Mouse (Mus musculus): ENCODE results near the gene Itprid1. TPM values are rescaled to one million over a fixed set of nuclear protein-coding genes. Genes with fewer than 3 reads are reported as not detected.

The Itprid1 gene
- total RNA-seq, 1 experiment: not detected

DNA sequence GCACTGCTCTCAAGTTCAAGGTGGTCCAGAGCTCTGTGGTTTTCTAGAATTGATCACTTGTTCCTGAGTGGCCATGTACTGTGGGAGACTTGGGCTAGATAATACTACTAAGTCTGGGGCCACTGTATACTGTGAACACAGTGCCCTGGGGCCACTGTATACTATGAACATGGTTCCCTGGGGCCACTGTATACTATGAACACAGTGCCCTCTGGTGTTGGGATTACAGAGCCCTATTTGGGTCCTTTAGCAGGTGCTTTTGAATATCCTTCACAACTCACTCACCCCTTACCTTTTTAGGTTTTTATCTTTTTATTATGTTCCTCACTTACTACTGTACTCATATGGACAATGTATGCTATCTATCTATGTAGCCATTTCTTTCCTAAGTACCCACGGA lies 24.3 kb upstream of the Itprid1 start:
- Histone ChIP-seq H3K36me3 (ENCODE audit: control insufficient read depth, insufficient read depth, low read length, poor library complexity, severe bottlenecking) (no peaks in the 10 kb centered on the region), H3K27ac (ENCODE audit: insufficient read depth, low read depth, low read length, poor library complexity, severe bottlenecking) (no peak overlapping the region), H3K4me1 (ENCODE audit: control insufficient read depth in 2 of 2, insufficient read depth in 2 of 2, low read length in 2 of 2, poor library complexity in 1 of 2) (no peaks in the 10 kb centered on the region), H3K4me3 (ENCODE audit: insufficient read depth in 1 of 2, low read depth in 1 of 2, low read length in 2 of 2, poor library complexity in 1 of 2, severe bottlenecking in 1 of 2) (no peak overlapping the region), H3K9ac (ENCODE audit: insufficient read depth, low read depth, low read length, poor library complexity, severe bottlenecking) (no peak overlapping the region), H3K9me3 (ENCODE audit: control insufficient read depth, insufficient read depth, low read depth, low read length) (no peaks in the 10 kb centered on the region)
- no peak for DNase-seq (ENCODE audit: low read depth, low spot score)
- in situ Hi-C loops (cut with MboI; ENCODE audit: low sequenced_read_pairs in 2 of 2, unreplicated experiment in 2 of 2): no loop called here
- peak; percentile 25; the same call in 1 of the 2 replicates for TF ChIP-seq ZC3H11A (IDR thresholded peaks at IDR 0.05; ENCODE audit: borderline replicate concordance, low read depth, low read length)
- no peak for TF ChIP-seq HCFC1 (IDR thresholded peaks at IDR 0.05; ENCODE audit: borderline replicate concordance, insufficient read depth, low read length)
- no peak for TF ChIP-seq ZNF384 (IDR thresholded peaks at IDR 0.05; ENCODE audit: low read depth, low read length)
- no peak for TF ChIP-seq MAFK (IDR thresholded peaks at IDR 0.05; ENCODE audit: insufficient read depth, low read depth, low read length)
- TF ChIP-seq CHD2 (IDR thresholded peaks at IDR 0.05; ENCODE audit: low read depth, low read length): no peak

DNA sequence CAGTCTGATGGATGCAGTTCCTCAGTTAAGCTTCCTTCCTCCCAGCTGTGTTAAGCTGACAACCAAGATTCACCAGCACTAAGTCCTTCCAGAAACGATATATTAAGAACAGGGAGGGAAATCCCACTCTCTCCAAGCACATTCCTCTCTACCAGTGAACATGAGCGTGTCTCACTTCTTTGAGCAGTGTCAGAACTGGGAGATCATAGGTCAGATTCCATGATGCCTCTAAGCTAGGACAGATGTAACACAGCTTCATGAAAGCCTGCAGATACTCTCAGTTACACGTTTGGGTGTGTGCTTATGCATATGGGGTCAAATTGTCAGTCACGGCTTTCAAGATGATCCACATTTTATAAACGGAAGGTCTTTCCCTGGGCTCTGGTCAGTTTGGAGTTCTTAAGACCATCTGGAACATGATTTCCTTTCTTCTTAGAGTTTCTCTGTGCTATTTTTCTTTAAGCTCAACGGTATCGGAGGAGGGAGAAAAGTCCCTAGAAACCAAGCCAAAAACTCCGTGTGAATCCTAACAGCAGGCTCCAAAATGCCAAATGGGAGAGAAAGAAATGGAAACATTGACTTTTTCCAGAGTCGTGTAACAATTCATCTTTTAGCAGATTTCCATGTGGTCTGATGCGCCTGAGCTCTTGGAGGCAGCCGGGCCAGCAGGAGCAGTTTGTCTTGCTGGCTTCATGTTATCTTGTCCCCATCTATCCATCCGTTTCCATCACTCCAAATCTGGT lies 22.3 kb upstream of the Itprid1 start:
- H3K4me1 ChIP-seq (ENCODE audit: control insufficient read depth in 2 of 2, insufficient read depth in 2 of 2, low read length in 2 of 2, poor library complexity in 1 of 2): no peaks in the 10 kb centered on the region
- H3K36me3 ChIP-seq (ENCODE audit: control insufficient read depth, insufficient read depth, low read length, poor library complexity, severe bottlenecking): no peaks in the 10 kb centered on the region
- H3K27ac ChIP-seq (ENCODE audit: insufficient read depth, low read depth, low read length, poor library complexity, severe bottlenecking): no peak overlapping the region
- H3K9me3 ChIP-seq (ENCODE audit: control insufficient read depth, insufficient read depth, low read depth, low read length): no peaks in the 10 kb centered on the region
- no peak overlapping the region for H3K9ac ChIP-seq (ENCODE audit: insufficient read depth, low read depth, low read length, poor library complexity, severe bottlenecking)
- in situ Hi-C loops (cut with MboI; ENCODE audit: low sequenced_read_pairs in 2 of 2, unreplicated experiment in 2 of 2): no loop called here
- no peak overlapping the region for H3K4me3 ChIP-seq (ENCODE audit: insufficient read depth in 1 of 2, low read depth in 1 of 2, low read length in 2 of 2, poor library complexity in 1 of 2, severe bottlenecking in 1 of 2)
- no peak for DNase-seq (ENCODE audit: low read depth, low spot score)
- no peak for TF ChIP-seq CHD2 (IDR thresholded peaks at IDR 0.05; ENCODE audit: low read depth, low read length)
- TF ChIP-seq HCFC1 (IDR thresholded peaks at IDR 0.05; ENCODE audit: borderline replicate concordance, insufficient read depth, low read length): no peak
- TF ChIP-seq ZNF384 (IDR thresholded peaks at IDR 0.05; ENCODE audit: low read depth, low read length): no peak

DNA sequence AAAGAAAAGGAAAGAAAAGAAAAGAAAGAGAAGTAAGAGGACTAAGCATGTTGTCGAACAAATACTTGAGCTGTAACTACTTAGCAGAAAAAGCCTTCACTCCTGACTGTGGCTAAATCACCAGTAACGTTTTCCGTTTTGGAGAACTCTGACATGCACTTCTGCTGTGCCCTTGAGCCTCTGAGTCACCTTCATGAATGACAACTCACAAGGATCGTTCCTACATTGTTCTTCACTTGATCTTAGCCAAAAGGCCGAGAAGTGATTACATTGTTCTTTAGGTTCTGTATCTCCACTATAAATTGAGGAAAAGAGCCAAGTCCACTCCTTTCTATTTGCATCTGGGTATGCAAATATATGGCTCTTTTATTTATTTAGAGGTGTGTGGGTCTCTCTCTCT lies 19.8 kb upstream of the Itprid1 start:
- Histone ChIP-seq H3K4me3 (ENCODE audit: insufficient read depth in 1 of 2, low read depth in 1 of 2, low read length in 2 of 2, poor library complexity in 1 of 2, severe bottlenecking in 1 of 2) (no peak overlapping the region), H3K9me3 (ENCODE audit: control insufficient read depth, insufficient read depth, low read depth, low read length) (no peaks in the 10 kb centered on the region), H3K27ac (ENCODE audit: insufficient read depth, low read depth, low read length, poor library complexity, severe bottlenecking) (no peak overlapping the region), H3K9ac (ENCODE audit: insufficient read depth, low read depth, low read length, poor library complexity, severe bottlenecking) (no peak overlapping the region), H3K4me1 (ENCODE audit: control insufficient read depth in 2 of 2, insufficient read depth in 2 of 2, low read length in 2 of 2, poor library complexity in 1 of 2) (no peaks in the 10 kb centered on the region), H3K36me3 (ENCODE audit: control insufficient read depth, insufficient read depth, low read length, poor library complexity, severe bottlenecking) (no peaks in the 10 kb centered on the region)
- no peak for DNase-seq (ENCODE audit: low read depth, low spot score)
- in situ Hi-C loops (cut with MboI; ENCODE audit: low sequenced_read_pairs in 2 of 2, unreplicated experiment in 2 of 2): no loop called here
- TF ChIP-seq HCFC1 (IDR thresholded peaks at IDR 0.05; ENCODE audit: borderline replicate concordance, insufficient read depth, low read length) (no peak), MAFK (IDR thresholded peaks at IDR 0.05; ENCODE audit: insufficient read depth, low read depth, low read length) (no peak), ZNF384 (IDR thresholded peaks at IDR 0.05; ENCODE audit: low read depth, low read length) (no peak), ZC3H11A (IDR thresholded peaks at IDR 0.05; ENCODE audit: borderline replicate concordance, low read depth, low read length) (no peak)

DNA sequence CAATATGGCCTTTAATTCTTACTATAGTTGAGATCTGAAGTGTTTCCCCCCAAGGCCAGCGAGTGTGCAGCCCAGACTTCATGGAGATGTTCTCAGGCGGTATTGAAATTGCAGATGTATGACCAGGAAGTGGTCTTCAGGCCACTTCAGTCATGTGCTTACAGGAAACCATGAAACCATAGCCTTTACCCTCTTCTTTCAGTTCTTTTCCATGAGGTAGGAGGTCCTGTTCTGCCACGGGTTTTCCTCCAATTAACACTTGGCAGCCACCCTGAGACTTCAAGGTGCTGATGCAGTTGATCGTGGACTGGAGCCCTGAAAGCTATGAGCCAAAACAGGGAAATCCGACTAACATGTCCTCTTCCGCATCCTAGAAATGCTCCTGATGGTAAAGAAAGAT lies 7.0 kb upstream of the Itprid1 start:
- Histone ChIP-seq H3K27ac (ENCODE audit: insufficient read depth, low read depth, low read length, poor library complexity, severe bottlenecking) (no peak overlapping the region), H3K36me3 (ENCODE audit: control insufficient read depth, insufficient read depth, low read length, poor library complexity, severe bottlenecking) (no peaks in the 10 kb centered on the region), H3K9ac (ENCODE audit: insufficient read depth, low read depth, low read length, poor library complexity, severe bottlenecking) (no peak overlapping the region), H3K4me3 (ENCODE audit: insufficient read depth in 1 of 2, low read depth in 1 of 2, low read length in 2 of 2, poor library complexity in 1 of 2, severe bottlenecking in 1 of 2) (no peak overlapping the region), H3K9me3 (ENCODE audit: control insufficient read depth, insufficient read depth, low read depth, low read length) (no peaks in the 10 kb centered on the region), H3K4me1 (ENCODE audit: control insufficient read depth in 2 of 2, insufficient read depth in 2 of 2, low read length in 2 of 2, poor library complexity in 1 of 2) (no peaks in the 10 kb centered on the region)
- TF ChIP-seq HCFC1 (IDR thresholded peaks at IDR 0.05; ENCODE audit: borderline replicate concordance, insufficient read depth, low read length): no peak
- TF ChIP-seq CHD2 (IDR thresholded peaks at IDR 0.05; ENCODE audit: low read depth, low read length): no peak
- no peak for TF ChIP-seq MAFK (IDR thresholded peaks at IDR 0.05; ENCODE audit: insufficient read depth, low read depth, low read length)
- no peak for TF ChIP-seq ZC3H11A (IDR thresholded peaks at IDR 0.05; ENCODE audit: borderline replicate concordance, low read depth, low read length)
- no peak for TF ChIP-seq ZNF384 (IDR thresholded peaks at IDR 0.05; ENCODE audit: low read depth, low read length)
- no peak for DNase-seq (ENCODE audit: low read depth, low spot score)
- in situ Hi-C loops (cut with MboI; ENCODE audit: low sequenced_read_pairs in 2 of 2, unreplicated experiment in 2 of 2): no loop called here

DNA sequence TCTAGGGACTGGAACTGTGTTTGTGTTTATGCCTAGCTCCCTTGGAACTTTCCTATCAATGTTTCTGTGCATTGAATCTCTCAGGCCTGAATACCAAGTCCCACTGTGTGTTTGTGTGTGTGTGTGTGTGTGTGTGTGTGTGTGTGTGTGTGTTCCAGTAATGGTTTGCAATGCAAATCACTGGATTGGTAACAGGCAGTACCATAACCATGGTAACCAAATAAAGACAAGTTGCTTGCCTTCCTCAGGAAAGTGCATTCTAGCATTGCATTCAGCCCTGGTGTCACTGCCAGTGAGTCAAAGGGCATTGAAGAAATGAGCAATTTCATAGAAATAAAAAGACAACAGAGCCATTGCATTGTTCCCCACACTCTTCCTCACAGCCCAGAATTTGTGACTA lies 15.9 kb downstream of the Itprid1 start:
- Histone ChIP-seq H3K27ac (ENCODE audit: insufficient read depth, low read depth, low read length, poor library complexity, severe bottlenecking) (no peak overlapping the region), H3K36me3 (ENCODE audit: control insufficient read depth, insufficient read depth, low read length, poor library complexity, severe bottlenecking) (no peaks in the 10 kb centered on the region), H3K9ac (ENCODE audit: insufficient read depth, low read depth, low read length, poor library complexity, severe bottlenecking) (no peak overlapping the region), H3K9me3 (ENCODE audit: control insufficient read depth, insufficient read depth, low read depth, low read length) (no peaks in the 10 kb centered on the region), H3K4me1 (ENCODE audit: control insufficient read depth in 2 of 2, insufficient read depth in 2 of 2, low read length in 2 of 2, poor library complexity in 1 of 2) (no peaks in the 10 kb centered on the region), H3K4me3 (ENCODE audit: insufficient read depth in 1 of 2, low read depth in 1 of 2, low read length in 2 of 2, poor library complexity in 1 of 2, severe bottlenecking in 1 of 2) (no peak overlapping the region)
- DNase-seq (ENCODE audit: low read depth, low spot score): no peak
- no peak for TF ChIP-seq ZC3H11A (IDR thresholded peaks at IDR 0.05; ENCODE audit: borderline replicate concordance, low read depth, low read length)
- TF ChIP-seq MAFK (IDR thresholded peaks at IDR 0.05; ENCODE audit: insufficient read depth, low read depth, low read length): no peak
- no peak for TF ChIP-seq CHD2 (IDR thresholded peaks at IDR 0.05; ENCODE audit: low read depth, low read length)
- no peak for TF ChIP-seq ZNF384 (IDR thresholded peaks at IDR 0.05; ENCODE audit: low read depth, low read length)
- in situ Hi-C loops (cut with MboI; ENCODE audit: low sequenced_read_pairs in 2 of 2, unreplicated experiment in 2 of 2): no loop called here

All from ES-E14 (cell line).